Mouse (Mus musculus) cerebellum, adult 2 months (tissue): ENCODE measurements around the gene Prss45. TPM values are rescaled to one million over a fixed set of nuclear protein-coding genes. Genes with fewer than 3 reads are reported as not detected.

Source experiments
- DNase-seq, 2 experiments: peaks; one replicate each; pipeline ENCODE4 v3.0.0; 2021
- H3K27ac ChIP-seq: fragments of 200-500 bp; 2 replicates; pipeline ENCODE4 v1.5.1; 2012; ENCODE audit warnings: low read length, control low read depth, inconsistent platforms; ENCODE audit not compliant: insufficient read depth
- H3K27me3 ChIP-seq: fragments of 200-500 bp; 2 replicates; pipeline ENCODE4 v1.6.1; 2012; ENCODE audit warnings: inconsistent platforms, mild to moderate bottlenecking, low read length, moderate library complexity; ENCODE audit not compliant: control insufficient read depth, insufficient read depth
- H3K4me1 ChIP-seq: fragments of 200-500 bp; 2 replicates; pipeline ENCODE4 v1.6.1; 2011; ENCODE audit warnings: low read length; ENCODE audit not compliant: control insufficient read depth, insufficient read depth
- H3K4me3 ChIP-seq: fragments of 200-500 bp; replicated peaks from 2 replicates; pipeline ENCODE3; 2011; ENCODE audit warnings: mild to moderate bottlenecking, low read depth, low read length, control low read depth; ENCODE audit not compliant: insufficient read depth
- CTCF ChIP-seq: fragments of 200-500 bp; IDR thresholded peaks from 2 replicates; pipeline ENCODE4 v1.5.1; 2011; ENCODE audit warnings: low read depth, mild to moderate bottlenecking, control low read depth, low read length, moderate library complexity, borderline replicate concordance; ENCODE audit not compliant: insufficient read depth
- POLR2A ChIP-seq: fragments of 200-500 bp; IDR thresholded peaks from 2 replicates; pipeline ENCODE4 v1.6.1; 2011; ENCODE audit warnings: low read length, control low read depth, borderline replicate concordance; ENCODE audit not compliant: insufficient read depth
- WGBS: fragments of 180-500 bp; shearing (Covaris S2); methylation state at CpG from one replicate; pipeline ENCODE4 v1.1.7; 2018; 5-methylcytosine and 5-hydroxymethylcytosine counted together
- polyA plus RNA-seq: library from polyadenylated mRNA; depleted of rRNA; stranded (reverse); fragments of >200 nt; gene quantifications from 2 replicates; pipeline ENCODE4 v1.2.3, GENCODE M21; 2012

The Prss45 gene
- polyA plus RNA-seq, 1 experiment, result 0.43 TPM

- Histone ChIP-seq H3K27me3 (no peaks in the 10 kb centered on the region), H3K4me1 (no peaks in the 10 kb centered on the region), H3K27ac (no peak overlapping the region), H3K4me3 (no peak overlapping the region)
- 44% methylated on average over 6 of the region's 6 CpGs for WGBS
- no peak for TF ChIP-seq CTCF
- no peak for TF ChIP-seq POLR2A
- DNase-seq, result no peak
Observed at GRCm38 (mm10) chr9:110840905-110841304, 6.5 kb downstream of the Prss45 start.

GRCm38 (mm10) chr9:110841438-110841837 lies 7.0 kb downstream of the Prss45 start:
- 70% methylated on average over 2 of the region's 2 CpGs for WGBS
- no peaks in the 10 kb centered on the region for H3K4me1 ChIP-seq
- no peak for TF ChIP-seq POLR2A
- TF ChIP-seq CTCF, result no peak
- no peaks in the 10 kb centered on the region for H3K27me3 ChIP-seq
- no peak for DNase-seq
- H3K27ac ChIP-seq, result no peak overlapping the region
- no peak overlapping the region for H3K4me3 ChIP-seq

- no peak for DNase-seq
- Histone ChIP-seq H3K4me3 (no peak within 1 kb of the TSS), H3K27me3 (no peaks in the 10 kb centered on the region), H3K4me1 (no peaks in the 10 kb centered on the region), H3K27ac (no peak within 1 kb of the TSS)
- WGBS, result 85% methylated on average over 10 of the region's 10 CpGs
- TF ChIP-seq CTCF (no peak), POLR2A (no peak)
Observed at GRCm38 (mm10) chr9:110844206-110844605, 9.8 kb downstream of the Prss45 start, which contains the start of gene Prss46. Gene Prss46 (plus strand): TSS chr9:110844506.

- no peaks in the 10 kb centered on the region for H3K27me3 ChIP-seq
- no peak for DNase-seq
- WGBS, result 45% methylated on average over 7 of the region's 7 CpGs
- no peak for TF ChIP-seq POLR2A
- no peak overlapping the region for H3K4me3 ChIP-seq
- no peak overlapping the region for H3K27ac ChIP-seq
- H3K4me1 ChIP-seq, result no peaks in the 10 kb centered on the region
Observed at GRCm38 (mm10) chr9:110849162-110849561, 14.8 kb downstream of the Prss45 start.

GRCm38 (mm10) chr9:110855903-110856302 lies 21.5 kb downstream of the Prss45 start:
- TF ChIP-seq CTCF (no peak), POLR2A (no peak)
- Histone ChIP-seq H3K4me1 (no peaks in the 10 kb centered on the region), H3K27me3 (peaks cover 2% of the 10 kb centered on the region; the same call in 1 of the 2 replicates), H3K27ac (no peak overlapping the region), H3K4me3 (no peak overlapping the region)
- 44% methylated on average over 7 of the region's 7 CpGs for WGBS
- no peak for DNase-seq

- peaks cover 2% of the 10 kb centered on the region; the same call in 1 of the 2 replicates for H3K27me3 ChIP-seq
- WGBS, result 37% methylated on average over 4 of the region's 4 CpGs
- no peak overlapping the region for H3K4me3 ChIP-seq
- no peak for DNase-seq
- no peak overlapping the region for H3K27ac ChIP-seq
- TF ChIP-seq CTCF (no peak), POLR2A (no peak)
- H3K4me1 ChIP-seq, result no peaks in the 10 kb centered on the region
Observed at GRCm38 (mm10) chr9:110856920-110857319, 22.5 kb downstream of the Prss45 start.

- no peaks in the 10 kb centered on the region for H3K4me1 ChIP-seq
- no peak within 1 kb of the TSS for H3K27ac ChIP-seq
- peaks cover 2% of the 10 kb centered on the region; the same call in 1 of the 2 replicates for H3K27me3 ChIP-seq
- 13% methylated on average over 50 of the region's 50 CpGs for whole genome bisulfite sequencing
- H3K4me3 ChIP-seq, result no peak within 1 kb of the TSS
- no peak for DNase-seq
- TF ChIP-seq POLR2A, result no peak
- TF ChIP-seq CTCF, result no peak
Observed at GRCm38 (mm10) chr9:110857781-110858472, 23.5 kb downstream of the Prss45 start, which contains the start of gene Prss50. Gene Prss50 (plus strand): TSS chr9:110857967.

- 58% methylated on average over 5 of the region's 5 CpGs for WGBS
- TF ChIP-seq CTCF, result no peak
- TF ChIP-seq POLR2A, result no peak
- no peak overlapping the region for H3K27ac ChIP-seq
- no peak for DNase-seq
- no peaks in the 10 kb centered on the region for H3K4me1 ChIP-seq
- H3K4me3 ChIP-seq, result no peak overlapping the region
- H3K27me3 ChIP-seq, result peaks cover 2% of the 10 kb centered on the region; the same call in 1 of the 2 replicates
Observed at GRCm38 (mm10) chr9:110858523-110858922, 24.1 kb downstream of the Prss45 start.
